Mouse (Mus musculus): ENCODE measurements around the gene Polrmt.

DNA sequence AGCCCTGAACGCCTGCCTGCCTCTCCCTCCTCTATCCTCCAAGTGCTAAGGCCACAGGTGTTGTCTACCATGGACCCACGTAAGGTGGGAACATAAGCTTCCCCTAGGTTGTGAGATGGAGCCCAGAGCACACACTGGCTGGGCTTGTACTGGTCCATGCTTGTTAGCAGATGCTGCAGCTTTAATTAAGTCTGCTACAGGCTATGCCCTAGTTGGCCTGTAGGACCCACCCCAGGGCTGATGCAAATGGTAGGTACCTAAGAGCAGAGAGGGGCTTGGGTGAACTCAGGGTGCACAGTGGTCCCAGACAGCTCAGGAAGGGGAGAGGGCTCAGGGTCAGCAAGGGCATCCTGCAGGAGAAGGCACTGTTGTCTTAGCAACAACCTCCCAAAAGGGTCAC, 43.2 kb upstream of the Polrmt start:
- TF ChIP-seq CTCF (IDR thresholded peaks at IDR 0.05; ENCODE audit: low read depth, low read length): no peak
- TF ChIP-seq GATA1 (IDR thresholded peaks at IDR 0.05; ENCODE audit: borderline replicate concordance, low read length): no peak
